Mouse (Mus musculus) effector memory CD4-positive, alpha-beta T cell, adult 5 months (primary cell): ENCODE data around the gene A830018L16Rik. TPM values are rescaled to one million over a fixed set of nuclear protein-coding genes. Genes with fewer than 3 reads are reported as not detected.

Experiments used
- polyA plus RNA-seq: library from polyadenylated mRNA; unstranded; fragments of 100-300 nt; shearing (Covaris generic); gene quantifications from one replicate; pipeline ENCODE4 v1.2.1, GENCODE M21; 2017

The A830018L16Rik gene
- not detected for polyA plus RNA-seq

GRCm38 (mm10) chr1:11413894-11414556 lies at the start of gene A830018L16Rik:
Gene A830018L16Rik (plus strand): TSS chr1:11414105.

